Mouse (Mus musculus) bone marrow macrophage, adult 2 months (primary cell): ENCODE results near the gene Wdr70.

Experiments used
- CTCF ChIP-seq: IDR thresholded peaks from 2 replicates; pipeline ENCODE4 v1.5.1; 2012; ENCODE audit warnings: low read depth, mild to moderate bottlenecking, low read length, moderate library complexity
- POLR2A ChIP-seq: IDR thresholded peaks from 2 replicates; pipeline ENCODE4 v1.6.1; 2012; ENCODE audit warnings: mild to moderate bottlenecking, low read depth, low read length, borderline replicate concordance

DNA sequence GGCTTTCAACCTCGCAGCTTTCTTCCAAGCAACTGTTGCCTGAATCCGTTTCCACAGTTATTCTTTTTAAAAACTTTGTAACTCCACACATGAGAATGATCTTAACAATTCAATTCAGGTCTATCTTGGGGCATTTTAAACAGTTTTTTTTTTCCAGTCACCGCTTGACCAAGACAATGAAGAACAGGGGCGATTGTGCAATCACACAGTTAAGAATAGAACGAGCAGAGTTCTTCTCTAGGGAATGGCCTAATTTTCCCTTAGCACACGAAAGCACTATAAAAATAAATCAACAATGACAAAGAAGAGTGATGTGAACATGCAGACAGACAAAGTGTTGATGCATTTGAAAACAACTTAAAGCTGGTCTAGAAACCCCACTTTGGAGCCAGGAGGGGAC is 223.1 kb downstream of the Wdr70 start:
- TF ChIP-seq POLR2A (no peak), CTCF (no peak)
